Mouse (Mus musculus) testis, adult 2 months (tissue): ENCODE measurements around the gene Olfr1143. TPM values are rescaled to one million over a fixed set of nuclear protein-coding genes. Genes with fewer than 3 reads are reported as not detected.

Experiments
- H3K27ac ChIP-seq: fragments of 200-500 bp; 2 replicates; pipeline ENCODE4 v1.5.1; 2012; ENCODE audit warnings: low read depth, low read length; ENCODE audit not compliant: control insufficient read depth, insufficient read depth
- H3K27me3 ChIP-seq: fragments of 200-500 bp; 2 replicates; pipeline ENCODE4 v1.6.1; 2012; ENCODE audit warnings: mild to moderate bottlenecking, low read length, moderate library complexity; ENCODE audit not compliant: control insufficient read depth, insufficient read depth
- H3K36me3 ChIP-seq: fragments of 200-500 bp; 2 replicates; pipeline ENCODE4 v1.6.1; 2012; ENCODE audit warnings: mild to moderate bottlenecking, low read length; ENCODE audit not compliant: control insufficient read depth, insufficient read depth
- H3K4me1 ChIP-seq: fragments of 200-500 bp; 2 replicates; pipeline ENCODE4 v1.6.1; 2012; ENCODE audit warnings: low read length; ENCODE audit not compliant: control insufficient read depth, insufficient read depth
- H3K4me3 ChIP-seq: fragments of 200-500 bp; 2 replicates; pipeline ENCODE4 v1.5.1; 2012; ENCODE audit warnings: low read depth, mild to moderate bottlenecking, low read length, moderate library complexity, mixed read lengths; ENCODE audit not compliant: control insufficient read depth
- CTCF ChIP-seq: fragments of 200-500 bp; IDR thresholded peaks from 2 replicates; pipeline ENCODE4 v1.5.1; 2012; ENCODE audit warnings: low read depth, mild to moderate bottlenecking, inconsistent platforms, low read length, moderate library complexity; ENCODE audit not compliant: control insufficient read depth, insufficient read depth, insufficient replicate concordance
- POLR2A ChIP-seq: fragments of 200-500 bp; IDR thresholded peaks from 2 replicates; pipeline ENCODE4 v1.6.1; 2012; ENCODE audit warnings: low read depth, mild to moderate bottlenecking, inconsistent platforms, low read length, moderate library complexity; ENCODE audit not compliant: control insufficient read depth
- polyA plus RNA-seq: library from polyadenylated mRNA; depleted of rRNA; stranded (reverse); fragments of >200 nt; gene quantifications from 2 replicates; pipeline ENCODE4 v1.2.3, GENCODE M21; 2012; rRNA removed

Gene Olfr1143
- not detected in 2 replicates for polyA plus RNA-seq

DNA sequence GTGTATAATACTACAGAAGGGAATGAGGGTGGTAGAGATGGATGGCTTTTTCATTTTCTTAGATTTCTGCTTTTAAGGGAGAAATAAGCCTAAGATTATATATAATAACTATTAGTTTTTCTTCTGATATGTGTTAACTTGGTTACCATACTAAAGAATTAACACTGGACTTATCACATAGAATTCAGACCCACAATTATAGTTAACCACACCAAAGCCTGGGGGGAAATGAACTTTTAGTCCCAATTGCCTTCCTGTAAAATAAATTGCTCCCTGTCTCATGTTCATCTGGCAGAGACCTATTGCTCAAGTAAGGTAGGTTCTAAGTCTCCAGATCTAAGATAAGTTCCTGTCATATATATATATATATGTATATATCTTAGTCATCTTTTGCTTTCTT lies at the start of gene Olfr1143:
Gene Olfr1143 (plus strand): TSS at position 301 of the 400 bp plus-strand sequence.
- H3K27ac ChIP-seq: no peak within 1 kb of the TSS
- H3K27me3 ChIP-seq: no peaks in the 10 kb centered on the region
- TF ChIP-seq CTCF (no peak), POLR2A (no peak)
- H3K36me3 ChIP-seq: no peaks in the 10 kb centered on the region
- no peaks in the 10 kb centered on the region for H3K4me1 ChIP-seq
- no peak within 1 kb of the TSS for H3K4me3 ChIP-seq

DNA sequence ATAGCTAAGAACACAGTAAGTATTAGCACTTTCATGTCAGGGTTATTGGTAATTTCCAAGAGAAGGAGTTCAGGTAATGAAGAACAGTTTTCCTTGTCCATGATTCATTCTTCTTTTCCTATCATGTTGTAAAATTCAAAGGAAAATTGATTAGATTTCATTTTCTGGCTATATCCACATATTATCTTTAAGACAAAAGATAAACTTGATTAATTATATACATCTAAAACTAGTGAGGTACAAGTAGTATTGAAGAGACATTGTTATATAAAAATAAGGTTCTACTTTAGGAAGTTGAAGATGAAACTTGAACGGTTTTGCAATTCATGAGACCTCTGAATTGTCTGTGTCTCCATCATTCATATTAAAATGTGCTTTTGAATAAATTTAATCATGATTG lies 46.5 kb upstream of the Olfr1143 start, which contains the start of gene Olfr1141:
Gene Olfr1141 (minus strand): TSS at position 101 of the 400 bp plus-strand sequence.
- Histone ChIP-seq H3K4me1 (no peaks in the 10 kb centered on the region), H3K27me3 (no peaks in the 10 kb centered on the region), H3K4me3 (no peak within 1 kb of the TSS), H3K36me3 (no peaks in the 10 kb centered on the region), H3K27ac (no peak within 1 kb of the TSS)
- TF ChIP-seq POLR2A: no peak
- TF ChIP-seq CTCF: no peak

DNA sequence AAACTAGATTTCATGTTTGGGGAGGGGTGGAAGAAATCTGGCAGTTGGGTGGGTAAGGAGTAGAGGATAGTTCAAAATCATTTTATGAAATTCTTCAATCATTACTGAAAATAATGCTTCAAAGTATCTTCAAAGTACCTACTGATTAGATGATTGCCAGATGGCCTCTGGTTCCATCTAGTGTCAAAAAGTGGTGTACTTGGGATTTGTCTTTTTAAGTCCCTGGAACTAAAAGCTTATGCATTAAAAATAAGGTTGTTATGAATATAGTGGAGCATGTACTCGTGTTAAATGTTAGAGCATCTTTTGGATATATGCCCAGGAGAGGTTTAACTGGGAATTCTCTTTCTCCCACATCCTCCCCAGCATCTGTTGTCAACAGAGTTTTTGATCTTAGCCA lies 24.2 kb upstream of the Olfr1143 start:
- TF ChIP-seq CTCF: no peak
- no peak for TF ChIP-seq POLR2A
- no peaks in the 10 kb centered on the region for H3K36me3 ChIP-seq
- no peak overlapping the region for H3K4me3 ChIP-seq
- no peaks in the 10 kb centered on the region for H3K27me3 ChIP-seq
- no peak overlapping the region for H3K27ac ChIP-seq
- no peaks in the 10 kb centered on the region for H3K4me1 ChIP-seq

DNA sequence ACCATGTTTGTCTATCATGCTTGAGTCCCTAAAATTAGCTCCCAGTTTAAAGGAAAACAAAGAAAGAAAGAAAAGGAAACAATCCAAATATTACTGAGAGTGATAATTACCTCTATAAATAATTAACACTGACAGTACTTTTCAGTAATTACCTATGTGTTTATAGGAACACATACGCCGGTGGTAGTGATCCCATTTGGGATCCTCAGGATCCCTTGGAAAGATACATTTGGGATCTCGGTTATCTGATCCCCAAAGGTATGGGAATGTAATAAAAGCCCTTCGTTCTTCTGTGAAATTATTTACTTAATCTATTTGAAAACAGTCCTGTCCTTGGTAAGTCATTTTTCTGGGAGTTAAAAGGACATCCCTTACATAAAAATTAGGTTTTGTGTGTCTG lies 21.2 kb upstream of the Olfr1143 start, which contains the start of gene Olfr152:
Gene Olfr152 (plus strand): TSS at position 301 of the 400 bp plus-strand sequence.
- no peaks in the 10 kb centered on the region for H3K27me3 ChIP-seq
- H3K27ac ChIP-seq: no peak within 1 kb of the TSS
- H3K4me3 ChIP-seq: no peak within 1 kb of the TSS
- TF ChIP-seq POLR2A: no peak
- TF ChIP-seq CTCF: no peak
- H3K36me3 ChIP-seq: no peaks in the 10 kb centered on the region
- H3K4me1 ChIP-seq: no peaks in the 10 kb centered on the region

DNA sequence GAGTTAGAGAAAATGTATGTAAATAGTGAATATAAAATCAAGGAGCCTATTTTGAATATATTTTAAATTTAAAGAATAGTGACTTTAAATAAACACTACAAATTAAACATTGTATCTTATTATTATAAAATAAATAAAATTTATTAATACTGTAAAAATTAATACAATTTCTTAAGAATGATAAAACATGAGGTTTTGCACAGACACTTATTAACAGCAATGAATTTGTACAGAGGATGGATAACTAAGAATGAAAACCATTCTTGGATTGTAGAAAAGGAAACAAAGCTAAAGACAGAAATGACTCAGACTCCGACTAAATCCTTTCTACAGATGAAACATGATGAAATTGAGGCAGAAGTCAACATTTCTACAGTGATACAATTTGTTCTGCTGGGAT lies 9.1 kb downstream of the Olfr1143 start, which contains the start of gene Olfr1145:
Gene Olfr1145 (plus strand): TSS at position 301 of the 400 bp plus-strand sequence.
- no peak for TF ChIP-seq POLR2A
- TF ChIP-seq CTCF: no peak
- H3K27ac ChIP-seq: no peak within 1 kb of the TSS
- H3K4me1 ChIP-seq: no peaks in the 10 kb centered on the region
- no peaks in the 10 kb centered on the region for H3K36me3 ChIP-seq
- no peak within 1 kb of the TSS for H3K4me3 ChIP-seq
- H3K27me3 ChIP-seq: no peaks in the 10 kb centered on the region

DNA sequence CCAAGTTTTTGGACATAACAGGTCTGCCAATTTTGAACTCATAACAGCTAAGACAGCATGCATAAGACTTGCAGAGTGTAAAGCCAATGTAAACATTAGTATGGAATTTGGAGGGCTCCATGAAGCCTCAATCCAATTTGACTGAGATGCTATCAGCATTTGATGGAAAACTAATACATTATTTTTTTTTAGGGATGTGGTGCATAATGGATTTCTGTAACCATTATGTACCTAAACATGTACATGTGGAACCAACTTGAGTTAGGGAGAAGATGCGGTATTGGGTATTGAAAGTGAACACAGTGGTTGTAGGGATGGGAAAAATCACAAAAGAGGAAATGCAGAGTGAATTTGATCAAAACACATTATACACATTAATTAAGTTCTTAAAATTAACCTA lies 29.8 kb downstream of the Olfr1143 start, which contains the start of gene Olfr1148:
Gene Olfr1148 (plus strand): TSS at position 301 of the 400 bp plus-strand sequence.
- no peak for TF ChIP-seq POLR2A
- no peak for TF ChIP-seq CTCF
- Histone ChIP-seq H3K27me3 (no peaks in the 10 kb centered on the region), H3K36me3 (no peaks in the 10 kb centered on the region), H3K4me1 (no peaks in the 10 kb centered on the region), H3K4me3 (no peak within 1 kb of the TSS), H3K27ac (no peak within 1 kb of the TSS)

DNA sequence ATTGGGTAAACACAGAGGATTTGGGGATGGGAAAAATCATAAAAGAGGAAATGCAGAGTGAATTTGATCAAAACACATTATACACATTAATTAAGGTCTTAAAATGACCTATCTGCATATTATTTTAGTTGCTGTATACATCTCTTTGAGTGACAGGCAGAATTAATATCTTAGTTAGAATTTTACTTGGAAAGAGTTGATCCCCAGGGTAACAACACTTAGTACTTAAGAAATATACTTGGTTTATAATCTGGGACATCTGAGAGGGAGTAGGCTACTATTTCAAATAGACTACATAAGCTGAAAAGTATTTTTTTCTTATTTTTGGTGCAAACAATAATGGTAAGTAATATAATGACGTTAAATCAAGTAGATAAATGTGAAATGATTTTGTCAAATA lies 43.3 kb downstream of the Olfr1143 start, which contains the start of gene Olfr1150-ps1:
Gene Olfr1150-ps1 (plus strand): TSS at position 301 of the 400 bp plus-strand sequence.
- Histone ChIP-seq H3K4me1 (no peaks in the 10 kb centered on the region), H3K4me3 (no peak within 1 kb of the TSS), H3K27ac (no peak within 1 kb of the TSS), H3K27me3 (no peaks in the 10 kb centered on the region), H3K36me3 (no peaks in the 10 kb centered on the region)
- TF ChIP-seq POLR2A (no peak), CTCF (no peak)

Other genes with a start within 250 kb of the Olfr1143 start
- not detected in 2 replicates for gene Olfr1129, start 226.7 kb upstream of the Olfr1143 start, polyA plus RNA-seq
- not detected in 2 replicates for gene Olfr1130, start 194.4 kb upstream of the Olfr1143 start, polyA plus RNA-seq
- not detected in 2 replicates for gene Olfr1131, start 173.5 kb upstream of the Olfr1143 start, polyA plus RNA-seq
- not detected in 2 replicates for gene Olfr1132, start 163.1 kb upstream of the Olfr1143 start, polyA plus RNA-seq
- not detected in 2 replicates for gene Olfr1133, start 153.2 kb upstream of the Olfr1143 start, polyA plus RNA-seq
- gene Olfr1134, start 142.1 kb upstream of the Olfr1143 start, polyA plus RNA-seq: not detected in 2 replicates
- not detected in 2 replicates for gene Olfr1135, start 126.9 kb upstream of the Olfr1143 start, polyA plus RNA-seq
- not detected in 2 replicates for gene Olfr1136, start 106.6 kb upstream of the Olfr1143 start, polyA plus RNA-seq
- not detected in 2 replicates for gene Olfr1137, start 87.4 kb upstream of the Olfr1143 start, polyA plus RNA-seq
- gene Olfr1138, start 60.6 kb upstream of the Olfr1143 start, polyA plus RNA-seq: not detected in 2 replicates
- not detected in 2 replicates for gene Olfr1140, start 56.8 kb upstream of the Olfr1143 start, polyA plus RNA-seq
- not detected in 2 replicates for gene Olfr1141, start 46.6 kb upstream of the Olfr1143 start, polyA plus RNA-seq
- gene Olfr152, start 21.1 kb upstream of the Olfr1143 start, polyA plus RNA-seq: not detected in 2 replicates
- not detected in 2 replicates for gene Olfr1145, start 9.2 kb downstream of the Olfr1143 start, polyA plus RNA-seq
- not detected in 2 replicates for gene Olfr1148, start 29.9 kb downstream of the Olfr1143 start, polyA plus RNA-seq
- gene Olfr1150-ps1, start 43.4 kb downstream of the Olfr1143 start, polyA plus RNA-seq: not detected in 2 replicates
- not detected in 2 replicates for gene Olfr1151, start 55.3 kb downstream of the Olfr1143 start, polyA plus RNA-seq
- gene Olfr1152, start 65.9 kb downstream of the Olfr1143 start, polyA plus RNA-seq: not detected in 2 replicates
- gene Olfr1153, start 94.4 kb downstream of the Olfr1143 start, polyA plus RNA-seq: not detected in 2 replicates
- not detected in 2 replicates for gene Olfr1154, start 104.6 kb downstream of the Olfr1143 start, polyA plus RNA-seq
- gene Olfr1155, start 144.5 kb downstream of the Olfr1143 start, polyA plus RNA-seq: not detected in 2 replicates
- not detected in 2 replicates for gene Olfr1156, start 152.5 kb downstream of the Olfr1143 start, polyA plus RNA-seq
- gene Olfr1157, start 167.7 kb downstream of the Olfr1143 start, polyA plus RNA-seq: not detected in 2 replicates
- gene Olfr74, start 174.1 kb downstream of the Olfr1143 start, polyA plus RNA-seq: not detected in 2 replicates
- not detected in 2 replicates for gene Olfr1158, start 189.5 kb downstream of the Olfr1143 start, polyA plus RNA-seq
- gene Olfr1160, start 207.7 kb downstream of the Olfr1143 start, polyA plus RNA-seq: not detected in 2 replicates
- gene Olfr1161, start 222.2 kb downstream of the Olfr1143 start, polyA plus RNA-seq: not detected in 2 replicates
- gene Olfr73, start 237.1 kb downstream of the Olfr1143 start, polyA plus RNA-seq: not detected in 2 replicates